Mouse (Mus musculus) MEL (cell line): Measurements from ENCODE around the gene Lnx2. TPM values are rescaled to one million over a fixed set of nuclear protein-coding genes. Genes with fewer than 3 reads are reported as not detected.

Experiments
- DNase-seq: peaks from one replicate; pipeline ENCODE4 v3.0.0; 2011; ENCODE audit warnings: low read depth, low spot score
- H3K27ac ChIP-seq: 2 replicates; pipeline ENCODE4 v1.5.1; 2012; ENCODE audit warnings: low read depth, mild to moderate bottlenecking, control low read depth, low read length, moderate library complexity; ENCODE audit not compliant: control insufficient read depth
- H3K27me3 ChIP-seq, 2 experiments: fragments of 150-350 bp in 1 of 2; sonication (generic) in 1 of 2; 2 replicates each; pipeline ENCODE4 v1.6.1; 2012; ENCODE audit warnings: low read length in 2 of 2, mild to moderate bottlenecking in 2 of 2, improper control_type of control experiment in 1 of 2, moderate library complexity in 1 of 2; ENCODE audit not compliant: insufficient read depth in 2 of 2, control insufficient read depth in 1 of 2
- H3K36me3 ChIP-seq, 2 experiments: 2 replicates each; pipeline ENCODE4 v1.6.1; 2012 to 2014; ENCODE audit warnings: low read length in 2 of 2, improper control_type of control experiment in 1 of 2, inconsistent platforms in 1 of 2, mild to moderate bottlenecking in 1 of 2; ENCODE audit not compliant: insufficient read depth in 2 of 2, control insufficient read depth in 1 of 2
- H3K4me1 ChIP-seq, 2 experiments: fragments of 150-350 bp in 1 of 2; sonication (generic) in 1 of 2; 2 replicates each; pipeline ENCODE4 v1.6.1; 2012; ENCODE audit warnings: low read length in 2 of 2, improper control_type of control experiment in 1 of 2, mild to moderate bottlenecking in 1 of 2; ENCODE audit not compliant: insufficient read depth in 2 of 2, control insufficient read depth in 1 of 2
- H3K4me3 ChIP-seq, 2 experiments: fragments of 150-350 bp in 1 of 2; sonication (generic) in 1 of 2; 2 replicates each; pipeline ENCODE4 v1.5.1; 2012; ENCODE audit warnings: low read depth in 2 of 2, low read length in 2 of 2, mild to moderate bottlenecking in 2 of 2, moderate library complexity in 2 of 2, control low read depth in 1 of 2, improper control_type of control experiment in 1 of 2; ENCODE audit not compliant: control insufficient read depth in 1 of 2, insufficient read depth in 1 of 2
- H3K79me2 ChIP-seq: 2 replicates; pipeline ENCODE4 v1.6.1; 2012; ENCODE audit warnings: mild to moderate bottlenecking, low read length, moderate library complexity; ENCODE audit not compliant: control insufficient read depth, poor library complexity, insufficient read depth
- H3K9ac ChIP-seq: 2 replicates; pipeline ENCODE4 v1.6.1; 2012; ENCODE audit warnings: low read depth, mild to moderate bottlenecking, control low read depth, low read length, moderate library complexity; ENCODE audit not compliant: control insufficient read depth, poor library complexity, severe bottlenecking
- H3K9me3 ChIP-seq: fragments of 150-350 bp; sonication (generic); replicated peaks from 2 replicates; pipeline ENCODE4 v1.6.1; 2012; ENCODE audit warnings: mild to moderate bottlenecking, low read length, improper control_type of control experiment, moderate library complexity; ENCODE audit not compliant: insufficient read depth
- CHD1 ChIP-seq: IDR thresholded peaks from 2 replicates; pipeline ENCODE4 v1.6.1; 2012; ENCODE audit warnings: low read depth, mild to moderate bottlenecking, inconsistent platforms, low read length, improper control_type of control experiment
- ELF1 ChIP-seq: IDR thresholded peaks from 2 replicates; pipeline ENCODE4 v1.6.1; 2014; ENCODE audit warnings: low read depth, mild to moderate bottlenecking, inconsistent platforms, low read length, improper control_type of control experiment, moderate library complexity
- EP300 ChIP-seq, 2 experiments: IDR thresholded peaks; 2 replicates each; pipeline ENCODE4 v1.6.1; 2011; ENCODE audit warnings: improper control_type of control experiment in 2 of 2, low read length in 2 of 2, low read depth in 1 of 2, mild to moderate bottlenecking in 1 of 2
- ETS1 ChIP-seq: IDR thresholded peaks from 2 replicates; pipeline ENCODE4 v1.6.1; 2012; ENCODE audit warnings: low read depth, mild to moderate bottlenecking, inconsistent platforms, low read length, improper control_type of control experiment, moderate library complexity
- GABPA ChIP-seq: IDR thresholded peaks from 2 replicates; pipeline ENCODE4 v1.6.1; 2012; ENCODE audit warnings: low read depth, mild to moderate bottlenecking, inconsistent platforms, low read length, improper control_type of control experiment, moderate library complexity
- HCFC1 ChIP-seq: IDR thresholded peaks from 2 replicates; pipeline ENCODE4 v1.6.1; 2012; ENCODE audit warnings: low read depth, mild to moderate bottlenecking, inconsistent platforms, low read length, improper control_type of control experiment, moderate library complexity
- KAT2A ChIP-seq: conservative IDR thresholded peaks from 2 replicates; pipeline ENCODE4 v1.6.1; 2012; ENCODE audit warnings: low read depth, low read length, improper control_type of control experiment, inconsistent platforms
- MAFK ChIP-seq: IDR thresholded peaks from 2 replicates; pipeline ENCODE4 v1.6.1; 2011; ENCODE audit warnings: low read depth, mild to moderate bottlenecking, low read length, improper control_type of control experiment, borderline replicate concordance
- MAX ChIP-seq: IDR thresholded peaks from 2 replicates; pipeline ENCODE4 v1.6.1; 2011; ENCODE audit warnings: low read length, improper control_type of control experiment
- MEF2A ChIP-seq: IDR thresholded peaks from 2 replicates; pipeline ENCODE4 v1.6.1; 2014; ENCODE audit warnings: low read depth, mild to moderate bottlenecking, inconsistent platforms, low read length, improper control_type of control experiment; ENCODE audit not compliant: poor library complexity, insufficient replicate concordance, severe bottlenecking; ENCODE audit errors: extremely low read depth
- MXI1 ChIP-seq: IDR thresholded peaks from 2 replicates; pipeline ENCODE4 v1.6.1; 2011; ENCODE audit warnings: mild to moderate bottlenecking, low read depth, low read length, improper control_type of control experiment
- MYB ChIP-seq: IDR thresholded peaks from 2 replicates; pipeline ENCODE4 v1.6.1; 2011; ENCODE audit warnings: mild to moderate bottlenecking, low read depth, low read length, improper control_type of control experiment
- NELFE ChIP-seq: IDR thresholded peaks from 2 replicates; pipeline ENCODE4 v1.6.1; 2011; ENCODE audit warnings: low read depth, low read length, improper control_type of control experiment
- POLR2A ChIP-seq, 2 experiments: IDR thresholded peaks; 2 replicates each; pipeline ENCODE4 v1.6.1; 2011 to 2012; ENCODE audit warnings: low read length in 2 of 2, mild to moderate bottlenecking in 2 of 2, control low read depth in 1 of 2, improper control_type of control experiment in 1 of 2, low read depth in 1 of 2, moderate library complexity in 1 of 2; ENCODE audit not compliant: control insufficient read depth in 1 of 2, insufficient read depth in 1 of 2, poor library complexity in 1 of 2
- POLR2AphosphoS2 ChIP-seq: IDR thresholded peaks from 2 replicates; pipeline ENCODE4 v1.6.1; 2011; ENCODE audit warnings: low read length, improper control_type of control experiment
- RAD21 ChIP-seq: IDR thresholded peaks from 2 replicates; pipeline ENCODE4 v1.6.1; 2011; ENCODE audit warnings: mild to moderate bottlenecking, low read depth, low read length, improper control_type of control experiment
- RCOR1 ChIP-seq: IDR thresholded peaks from 2 replicates; pipeline ENCODE4 v1.6.1; 2012; ENCODE audit warnings: low read depth, mild to moderate bottlenecking, inconsistent platforms, low read length, improper control_type of control experiment
- TAL1 ChIP-seq: IDR thresholded peaks from 2 replicates; pipeline ENCODE4 v1.6.1; 2012; ENCODE audit warnings: mild to moderate bottlenecking, inconsistent platforms, low read length, moderate library complexity, mixed read lengths
- USF2 ChIP-seq, 2 experiments: IDR thresholded peaks; 2 replicates each; pipeline ENCODE4 v1.6.1; 2011 to 2012; ENCODE audit warnings: improper control_type of control experiment in 2 of 2, low read length in 2 of 2, borderline replicate concordance in 1 of 2, inconsistent platforms in 1 of 2, low read depth in 1 of 2, mild to moderate bottlenecking in 1 of 2; ENCODE audit not compliant: insufficient read depth in 1 of 2
- ZNF384 ChIP-seq: IDR thresholded peaks from 2 replicates; pipeline ENCODE4 v1.6.1; 2012; ENCODE audit warnings: low read depth, mild to moderate bottlenecking, inconsistent platforms, low read length, improper control_type of control experiment
- polyA plus RNA-seq, 2 experiments: library from polyadenylated mRNA; stranded (reverse) in 1 of 2; unstranded in 1 of 2; fragments of >175 nt in 1 of 2; fragments of >200 nt in 1 of 2; gene quantifications; 2 replicates each; pipeline versions ENCODE4 v1.2.1 to v1.2.4; 2012; ENCODE audit warnings: low replicate concordance in 2 of 2, low read depth in 1 of 2; ENCODE audit not compliant: insufficient read length in 2 of 2, insufficient read depth in 1 of 2, missing spikeins in 1 of 2
- total RNA-seq: library from RNA; depleted of rRNA; stranded (reverse); fragments of 300-350 nt; gene quantifications from 2 replicates; pipeline ENCODE4 v1.2.3, GENCODE M21; 2012

Gene Lnx2
- total and polyA plus RNA-seq, 3 experiments: 22.0 to 26.1 TPM; not detected in 1

GRCm38 (mm10) chr5:147054328-147054727 lies 22.1 kb downstream of the Lnx2 start:
- Histone ChIP-seq H3K36me3 (peaks cover 0 to 5% of the 10 kb centered on the region in 2 experiments; a peak in 3 of 4 replicates), H3K9ac (no peak overlapping the region), H3K27ac (no peak overlapping the region), H3K9me3 (no peaks in the 10 kb centered on the region), H3K27me3 (no peaks in the 10 kb centered on the region), H3K4me3 (no peak overlapping the region), H3K4me1 (peaks cover 3 to 4% of the 10 kb centered on the region in 2 experiments), H3K79me2 (peaks cover 56% of the 10 kb centered on the region)
- DNase-seq: no peak
- TF ChIP-seq ETS1 (no peak), KAT2A (no peak), GABPA (no peak), EP300 (IDR thresholded peaks at IDR 0.05; ENCODE audit: low read depth in 1 of 2, low read length in 2 of 2) (no peak), POLR2AphosphoS2 (no peak), USF2 (IDR thresholded peaks at IDR 0.05; ENCODE audit: borderline replicate concordance in 1 of 2, insufficient read depth in 1 of 2, low read depth in 1 of 2, low read length in 2 of 2) (no peak), POLR2A (IDR thresholded peaks at IDR 0.05; ENCODE audit: control insufficient read depth in 1 of 2, insufficient read depth in 1 of 2, low read depth in 1 of 2, low read length in 2 of 2, poor library complexity in 1 of 2) (no peak)

GRCm38 (mm10) chr5:147053481-147053880 lies 22.9 kb downstream of the Lnx2 start:
- Histone ChIP-seq H3K36me3 (peaks cover 0 to 4% of the 10 kb centered on the region in 2 experiments; a peak in 3 of 4 replicates), H3K9me3 (no peaks in the 10 kb centered on the region), H3K79me2 (peaks cover 54% of the 10 kb centered on the region), H3K4me1 (peaks cover 3% of the 10 kb centered on the region in 2 experiments; a peak in 3 of 4 replicates), H3K27me3 (no peaks in the 10 kb centered on the region), H3K4me3 (no peak overlapping the region), H3K9ac (no peak overlapping the region), H3K27ac (no peak overlapping the region)
- DNase-seq: no peak
- TF ChIP-seq MAFK (no peak), EP300 (IDR thresholded peaks at IDR 0.05; ENCODE audit: low read depth in 1 of 2, low read length in 2 of 2) (no peak), MXI1 (no peak), RCOR1 (no peak), NELFE (no peak), ZNF384 (no peak)

- Histone ChIP-seq H3K4me3 (no peak overlapping the region), H3K4me1 (peaks cover 3% of the 10 kb centered on the region in 2 experiments; a peak in 3 of 4 replicates), H3K36me3 (peaks cover 0 to 4% of the 10 kb centered on the region in 2 experiments; a peak in 3 of 4 replicates), H3K27me3 (no peaks in the 10 kb centered on the region), H3K27ac (no peak overlapping the region), H3K9ac (no peak overlapping the region), H3K79me2 (peaks cover 52% of the 10 kb centered on the region), H3K9me3 (no peaks in the 10 kb centered on the region)
- DNase-seq: peak; percentile 37
- TF ChIP-seq MAX: no peak
- TF ChIP-seq RCOR1: peak; percentile 77; the same call in 1 of the 2 replicates
- no peak for TF ChIP-seq MEF2A
- no peak for TF ChIP-seq TAL1
- TF ChIP-seq MXI1: no peak
- TF ChIP-seq MYB: peak; percentile 38; the same call in 1 of the 2 replicates
- TF ChIP-seq ELF1: no peak
- TF ChIP-seq RAD21: no peak
- no peak for TF ChIP-seq CHD1
- TF ChIP-seq HCFC1: no peak
Observed at GRCm38 (mm10) chr5:147053071-147053470, 23.3 kb downstream of the Lnx2 start.
